Mouse (Mus musculus): Measurements from ENCODE around the gene Olfr376. TPM values are rescaled to one million over a fixed set of nuclear protein-coding genes. Genes with fewer than 3 reads are reported as not detected.

The Olfr376 gene
- not detected for polyA plus RNA-seq (2014; fragmentation: Illumina TruSeq; extraction: RNeasy Lipid Tissue Mini Kit (QIAGEN cat#74804); ENCODE audit: low read depth, low replicate concordance)

DNA sequence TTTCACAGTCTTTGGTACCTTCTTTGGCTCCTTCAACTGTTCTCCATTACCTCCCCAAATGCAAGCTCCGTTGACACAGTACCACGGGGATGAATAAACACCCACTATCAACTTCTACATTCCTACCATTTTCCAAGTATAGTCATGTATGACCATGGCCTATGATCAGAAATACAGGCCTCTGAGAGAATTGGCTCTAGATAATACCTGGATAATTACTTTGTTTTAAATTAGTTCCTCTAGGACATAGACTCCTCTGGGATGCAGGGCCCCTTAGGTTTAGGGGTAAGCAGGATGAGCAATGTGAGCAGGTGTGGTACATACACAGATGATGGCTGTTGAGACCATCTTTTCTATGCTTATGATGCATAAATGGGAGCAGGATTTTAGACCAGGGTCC is at the start of gene Olfr376:
Olfr376 (plus strand) TSS at position 301 of the 400 bp plus-strand sequence.

DNA sequence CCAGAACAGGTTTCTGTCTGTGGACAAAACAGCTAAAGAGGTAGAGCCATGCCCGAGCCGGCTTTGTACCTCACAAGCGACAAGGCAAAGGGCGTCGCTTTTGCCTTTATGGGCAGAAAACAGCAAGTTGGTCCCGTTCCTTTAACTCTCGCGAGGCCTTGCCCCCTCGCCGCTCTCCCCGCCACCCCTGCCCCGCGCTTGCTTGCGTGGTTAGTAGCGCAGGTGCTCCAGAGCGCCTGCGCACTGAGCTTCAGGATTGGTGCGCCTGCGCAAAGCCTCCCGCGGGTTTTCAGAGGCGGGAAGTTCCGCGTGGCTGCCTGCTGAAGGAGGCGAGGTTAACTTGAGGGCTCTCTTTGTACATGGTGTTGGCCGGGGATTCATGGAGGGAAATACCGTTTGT is 41.6 kb upstream of the Olfr376 start, which contains the start of the genes Aspa, Gm49340 and Spata22:
Aspa (minus strand) TSS at position 155 of the 400 bp plus-strand sequence.
Gm49340 (plus strand) TSS at position 300 of the 400 bp plus-strand sequence.
Spata22 (plus strand) TSS at position 300 of the 400 bp plus-strand sequence.

GRCm38 (mm10) chr11:73350483-73350882 is 20.6 kb upstream of the Olfr376 start, which contains the start of gene Olfr20:
Gene Olfr20 (plus strand): TSS chr11:73350783.

DNA sequence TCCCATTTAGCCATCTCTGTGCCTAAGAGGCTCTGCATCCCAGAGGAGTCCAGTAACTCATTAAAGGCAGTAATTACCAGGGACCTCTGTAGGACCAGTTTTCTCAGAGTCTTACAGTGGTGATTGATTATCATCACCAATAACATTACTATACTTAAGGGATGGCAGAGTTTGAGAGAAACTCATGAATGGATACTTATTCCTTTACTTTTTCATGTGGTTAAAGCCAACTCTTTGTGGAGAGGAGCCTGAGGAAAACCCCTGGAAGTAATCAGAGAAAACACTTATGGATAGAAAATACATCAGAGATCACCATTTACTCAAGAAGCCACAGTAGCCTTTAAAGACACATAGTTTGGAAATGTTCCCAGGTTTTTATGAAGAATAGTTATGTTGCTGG is 28.5 kb downstream of the Olfr376 start, which contains the start of gene Olfr1:
Olfr1 (minus strand) TSS at position 101 of the 400 bp plus-strand sequence.

Other genes with a start within 250 kb of the Olfr376 start
- gene Haspin, start 233.0 kb upstream of the Olfr376 start, polyA plus RNA-seq (2014; fragmentation: Illumina TruSeq; extraction: RNeasy Lipid Tissue Mini Kit (QIAGEN cat#74804); ENCODE audit: low read depth, low replicate concordance), result 4.4 TPM
- gene P2rx5, start 210.8 kb upstream of the Olfr376 start, polyA plus RNA-seq (2014; fragmentation: Illumina TruSeq; extraction: RNeasy Lipid Tissue Mini Kit (QIAGEN cat#74804); ENCODE audit: low read depth, low replicate concordance), result not detected
- 36.6 TPM for gene Emc6, start 194.2 kb upstream of the Olfr376 start, polyA plus RNA-seq (2014; fragmentation: Illumina TruSeq; extraction: RNeasy Lipid Tissue Mini Kit (QIAGEN cat#74804); ENCODE audit: low read depth, low replicate concordance)
- 82.2 TPM for gene Tax1bp3, start 194.2 kb upstream of the Olfr376 start, polyA plus RNA-seq (2014; fragmentation: Illumina TruSeq; extraction: RNeasy Lipid Tissue Mini Kit (QIAGEN cat#74804); ENCODE audit: low read depth, low replicate concordance)
- 18.5 TPM for gene Ctns, start 172.2 kb upstream of the Olfr376 start, polyA plus RNA-seq (2014; fragmentation: Illumina TruSeq; extraction: RNeasy Lipid Tissue Mini Kit (QIAGEN cat#74804); ENCODE audit: low read depth, low replicate concordance)
- gene Shpk, start 171.8 kb upstream of the Olfr376 start, polyA plus RNA-seq (2014; fragmentation: Illumina TruSeq; extraction: RNeasy Lipid Tissue Mini Kit (QIAGEN cat#74804); ENCODE audit: low read depth, low replicate concordance), result 6.1 TPM
- gene Trpv1, start 137.0 kb upstream of the Olfr376 start, polyA plus RNA-seq (2014; fragmentation: Illumina TruSeq; extraction: RNeasy Lipid Tissue Mini Kit (QIAGEN cat#74804); ENCODE audit: low read depth, low replicate concordance), result 0.66 TPM
- 40.7 TPM for gene Trpv3, start 103.9 kb upstream of the Olfr376 start, polyA plus RNA-seq (2014; fragmentation: Illumina TruSeq; extraction: RNeasy Lipid Tissue Mini Kit (QIAGEN cat#74804); ENCODE audit: low read depth, low replicate concordance)
- gene Aspa, start 41.6 kb upstream of the Olfr376 start, polyA plus RNA-seq (2014; fragmentation: Illumina TruSeq; extraction: RNeasy Lipid Tissue Mini Kit (QIAGEN cat#74804); ENCODE audit: low read depth, low replicate concordance), result 32.5 TPM
- not detected for gene Gm49340, start 41.5 kb upstream of the Olfr376 start, polyA plus RNA-seq (2014; fragmentation: Illumina TruSeq; extraction: RNeasy Lipid Tissue Mini Kit (QIAGEN cat#74804); ENCODE audit: low read depth, low replicate concordance)
- gene Spata22, start 41.5 kb upstream of the Olfr376 start, polyA plus RNA-seq (2014; fragmentation: Illumina TruSeq; extraction: RNeasy Lipid Tissue Mini Kit (QIAGEN cat#74804); ENCODE audit: low read depth, low replicate concordance), result 3.1 TPM
- gene Olfr20, start 20.5 kb upstream of the Olfr376 start, polyA plus RNA-seq (2014; fragmentation: Illumina TruSeq; extraction: RNeasy Lipid Tissue Mini Kit (QIAGEN cat#74804); ENCODE audit: low read depth, low replicate concordance), result not detected
- gene Olfr1, start 28.4 kb downstream of the Olfr376 start, polyA plus RNA-seq (2014; fragmentation: Illumina TruSeq; extraction: RNeasy Lipid Tissue Mini Kit (QIAGEN cat#74804); ENCODE audit: low read depth, low replicate concordance), result not detected
- not detected for gene Olfr378, start 57.2 kb downstream of the Olfr376 start, polyA plus RNA-seq (2014; fragmentation: Illumina TruSeq; extraction: RNeasy Lipid Tissue Mini Kit (QIAGEN cat#74804); ENCODE audit: low read depth, low replicate concordance)
- not detected for gene Olfr380, start 86.3 kb downstream of the Olfr376 start, polyA plus RNA-seq (2014; fragmentation: Illumina TruSeq; extraction: RNeasy Lipid Tissue Mini Kit (QIAGEN cat#74804); ENCODE audit: low read depth, low replicate concordance)
- not detected for gene Olfr381, start 120.4 kb downstream of the Olfr376 start, polyA plus RNA-seq (2014; fragmentation: Illumina TruSeq; extraction: RNeasy Lipid Tissue Mini Kit (QIAGEN cat#74804); ENCODE audit: low read depth, low replicate concordance)
- gene Olfr382, start 146.0 kb downstream of the Olfr376 start, polyA plus RNA-seq (2014; fragmentation: Illumina TruSeq; extraction: RNeasy Lipid Tissue Mini Kit (QIAGEN cat#74804); ENCODE audit: low read depth, low replicate concordance), result not detected
- gene Olfr385, start 221.8 kb downstream of the Olfr376 start, polyA plus RNA-seq (2014; fragmentation: Illumina TruSeq; extraction: RNeasy Lipid Tissue Mini Kit (QIAGEN cat#74804); ENCODE audit: low read depth, low replicate concordance), result not detected
- not detected for gene Olfr384, start 227.3 kb downstream of the Olfr376 start, polyA plus RNA-seq (2014; fragmentation: Illumina TruSeq; extraction: RNeasy Lipid Tissue Mini Kit (QIAGEN cat#74804); ENCODE audit: low read depth, low replicate concordance)